Mouse (Mus musculus) retina, embryonic 14.5 days (tissue): ENCODE measurements around the gene Nubpl.
"Not testable (repeated sequence)": the region's sequence is repeated elsewhere in the genome, so short reads cannot be mapped to it uniquely, and the experiment has no call there.

Source experiments
- DNase-seq: peaks from one replicate; pipeline ENCODE4 v3.0.0-alpha.2; 2015; ENCODE audit warnings: low spot score

Gene Nubpl

DNA sequence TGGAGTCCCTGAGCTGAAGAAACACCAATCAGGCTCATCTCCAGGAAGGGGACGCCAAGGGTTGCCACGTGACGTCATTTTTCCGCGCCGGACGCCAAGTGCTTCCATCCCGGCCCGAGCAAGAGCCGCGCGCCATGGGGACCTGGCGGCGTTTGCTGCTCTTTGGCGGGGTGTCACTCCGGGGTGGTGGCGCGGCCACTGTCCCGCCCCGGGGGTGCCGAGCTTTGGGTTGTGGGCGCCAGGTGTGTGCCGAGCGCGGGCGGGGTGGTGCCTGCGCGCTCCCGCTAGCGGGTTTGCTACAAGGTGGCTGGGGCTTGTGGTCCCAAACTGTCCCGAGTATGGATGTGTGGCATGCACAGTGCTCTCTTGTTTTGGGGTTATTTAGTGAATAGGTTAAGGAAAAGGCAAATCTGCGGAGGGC lies at the start of gene Nubpl:
Gene Nubpl (plus strand): TSS at position 88 of the 421 bp plus-strand sequence.
- peak; percentile 97 for DNase-seq

DNA sequence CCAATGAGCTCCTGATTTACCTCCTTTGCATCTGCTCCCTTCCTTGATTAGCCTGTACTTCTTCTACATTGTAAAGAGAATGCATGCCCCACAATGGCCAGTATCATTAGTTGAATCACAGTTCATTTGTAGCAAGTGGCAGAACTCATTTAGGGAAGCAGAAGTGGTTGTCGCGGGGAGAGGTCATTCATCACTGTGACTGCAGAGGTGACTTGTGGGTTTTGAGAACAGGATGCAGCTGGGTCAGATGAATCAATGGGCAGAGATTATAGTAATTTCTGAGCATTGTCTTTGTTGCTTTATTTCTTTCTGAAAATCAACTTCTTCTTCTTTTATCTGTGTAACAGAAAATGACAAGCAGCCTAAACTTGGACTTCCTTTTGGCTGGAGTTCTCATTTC lies 48.2 kb upstream of the Nubpl start:
- DNase-seq = no peak

DNA sequence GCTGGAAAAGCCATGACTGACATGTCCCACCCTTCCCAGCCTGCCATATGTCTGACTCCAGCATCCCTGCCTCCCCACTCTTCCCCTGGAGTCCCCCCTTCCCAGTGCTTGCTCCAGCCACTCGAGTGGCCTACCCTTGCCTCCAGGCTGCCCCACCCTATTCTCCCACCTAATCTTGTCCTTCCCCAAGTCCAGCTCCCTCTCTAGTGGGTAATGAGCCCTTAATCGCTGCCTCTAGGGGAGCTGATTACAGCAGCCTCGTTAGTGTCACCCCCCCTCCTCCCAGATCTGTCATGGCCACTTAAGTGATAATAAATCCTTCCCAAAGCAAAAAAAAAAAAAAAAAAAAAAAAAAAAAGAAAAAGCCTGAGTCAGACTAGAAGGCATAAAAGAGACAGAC lies 18.2 kb upstream of the Nubpl start:
- not testable (repeated sequence) for DNase-seq

DNA sequence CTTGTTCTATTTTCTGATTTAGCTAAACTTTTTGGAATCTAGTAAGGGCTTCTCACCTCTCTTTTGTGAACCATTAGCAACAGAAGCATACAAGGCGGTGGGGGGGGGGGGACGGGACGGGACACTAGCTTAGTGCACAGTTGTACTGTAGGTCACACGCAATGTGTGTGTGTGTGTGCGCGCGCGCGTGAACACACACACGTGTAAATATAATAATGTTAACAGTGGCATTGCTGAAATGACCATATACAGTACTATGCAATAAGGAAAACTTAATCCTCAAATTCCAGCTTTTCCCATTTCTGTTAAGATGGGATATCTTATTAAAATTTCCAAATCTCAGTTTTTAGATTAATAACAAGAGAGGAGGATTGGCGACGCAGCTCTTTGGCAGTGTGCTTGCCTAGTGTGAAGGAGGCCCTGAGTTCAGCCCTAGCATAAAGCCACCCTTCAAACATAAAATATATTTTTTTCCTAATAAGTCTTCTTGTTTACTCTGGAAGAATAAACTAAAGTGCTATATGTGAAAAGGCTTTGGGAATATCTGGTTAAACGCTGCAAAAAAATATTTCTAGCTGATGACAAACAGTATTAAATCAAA lies 388 bp upstream of the Nubpl start:
- DNase-seq = no peak

DNA sequence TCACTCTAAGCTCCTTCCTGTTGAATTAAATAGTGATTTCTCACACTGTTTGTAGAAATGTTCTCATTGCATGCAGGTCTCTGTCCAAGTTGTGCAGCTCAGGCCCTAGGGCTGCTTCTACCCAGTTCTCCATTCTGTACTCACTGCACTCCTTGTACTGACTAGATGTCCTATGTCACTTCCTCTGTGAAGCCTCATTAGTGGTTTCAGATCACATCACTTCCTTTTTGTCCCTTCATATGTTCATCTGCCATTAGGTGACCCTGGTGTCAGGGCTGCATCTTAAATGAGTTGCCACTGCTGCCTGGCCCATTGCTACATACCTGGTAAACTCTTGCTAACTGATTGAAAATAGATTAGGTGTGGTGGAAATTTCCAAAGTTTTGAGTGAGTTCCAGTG lies 22.7 kb downstream of the Nubpl start:
- DNase-seq = no peak

DNA sequence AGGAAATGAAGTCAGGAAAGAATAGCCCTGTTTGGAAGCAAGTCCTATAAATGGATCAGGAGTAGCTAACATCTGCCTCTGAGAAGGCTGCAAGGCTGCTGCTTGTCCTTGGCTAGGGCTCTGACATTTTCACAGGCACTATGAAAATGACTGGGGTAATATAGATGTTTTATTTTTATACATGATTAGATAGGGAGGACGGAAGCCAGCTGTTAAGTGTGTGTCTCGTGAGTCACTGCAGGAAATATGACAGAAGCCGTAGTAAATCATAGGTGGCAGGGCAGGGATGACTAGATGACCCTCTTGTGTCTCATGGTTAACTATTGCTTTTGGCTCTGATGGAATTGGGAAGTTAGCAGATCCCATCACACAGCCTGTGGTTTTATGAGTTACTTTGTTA lies 28.9 kb downstream of the Nubpl start:
- no peak for DNase-seq

DNA sequence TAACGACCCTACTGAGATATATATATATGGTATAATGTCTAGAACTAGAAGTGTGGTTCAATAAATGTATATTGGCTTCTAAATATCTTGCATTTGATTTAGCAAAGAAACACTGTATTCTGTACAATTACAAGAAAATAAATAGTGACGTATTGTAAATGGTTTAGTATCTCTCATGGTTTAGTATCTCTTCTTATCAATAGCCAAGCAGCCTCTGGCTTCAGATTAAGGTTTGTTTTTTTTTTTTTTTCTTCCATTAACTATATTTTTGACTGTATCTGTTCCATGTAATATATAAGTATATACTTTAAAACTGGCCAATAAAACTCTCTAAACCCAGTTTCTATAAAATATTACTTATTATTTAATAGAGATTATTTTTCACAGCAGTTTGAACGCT lies 31.5 kb downstream of the Nubpl start:
- no peak for DNase-seq

DNA sequence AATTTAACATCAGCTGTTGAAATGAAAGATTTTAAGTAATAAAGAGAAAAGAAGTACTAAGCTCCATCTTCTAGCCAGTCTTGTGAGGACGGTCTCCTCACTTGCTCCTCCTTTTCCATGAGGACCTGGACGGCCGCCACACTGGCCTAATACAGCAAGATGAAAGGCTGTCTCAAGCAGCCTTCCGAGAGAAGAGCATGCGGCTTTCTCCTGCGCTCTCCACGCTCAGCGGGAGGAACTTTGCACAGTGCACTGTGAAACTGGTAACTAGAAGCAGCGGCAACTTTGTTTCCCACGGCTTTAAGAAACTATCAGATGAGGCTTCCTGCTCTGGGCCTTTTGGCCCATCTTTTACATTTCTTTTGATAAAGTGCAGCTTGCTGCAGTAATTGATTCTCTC lies 34.7 kb downstream of the Nubpl start:
- DNase-seq = peak; percentile 39

DNA sequence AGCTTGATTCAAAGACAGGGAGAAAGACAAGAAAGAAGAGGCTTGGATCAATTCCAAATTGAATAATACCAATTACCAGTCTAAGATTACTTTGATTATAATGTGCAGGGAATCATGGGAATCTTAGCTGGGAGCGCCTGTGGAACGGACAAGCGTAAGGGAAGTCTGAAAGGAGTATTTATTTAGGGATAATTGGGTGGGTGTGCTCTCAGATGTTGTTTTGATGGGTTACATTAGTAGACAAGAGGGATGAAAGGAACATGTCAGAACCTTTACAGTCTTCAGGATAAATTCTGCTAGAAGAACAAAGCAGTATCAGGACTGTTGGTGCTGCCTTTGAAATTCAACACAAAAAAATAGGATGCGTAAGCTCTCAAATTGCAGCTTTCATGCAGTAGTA lies 40.8 kb downstream of the Nubpl start:
- no peak for DNase-seq

DNA sequence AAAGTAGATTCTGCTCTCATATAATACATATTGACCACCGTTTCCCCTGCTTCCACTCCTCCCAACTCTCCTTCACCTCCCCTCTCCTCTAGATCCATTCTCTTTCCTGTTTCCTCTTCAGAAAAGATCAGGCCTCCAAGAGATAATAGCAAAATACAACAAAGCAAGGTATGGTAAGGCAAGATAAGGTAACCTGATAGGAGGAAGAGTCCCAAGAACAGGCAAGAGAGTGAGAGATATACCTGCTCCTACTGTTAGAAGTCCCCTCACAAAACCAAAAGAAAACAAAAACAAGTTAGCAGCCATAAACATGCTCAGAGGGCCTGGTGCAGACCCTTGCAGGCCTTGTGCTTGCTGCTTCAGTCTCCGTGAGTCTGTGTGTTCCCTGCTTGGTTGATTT lies 49.1 kb downstream of the Nubpl start:
- no peak for DNase-seq

DNA sequence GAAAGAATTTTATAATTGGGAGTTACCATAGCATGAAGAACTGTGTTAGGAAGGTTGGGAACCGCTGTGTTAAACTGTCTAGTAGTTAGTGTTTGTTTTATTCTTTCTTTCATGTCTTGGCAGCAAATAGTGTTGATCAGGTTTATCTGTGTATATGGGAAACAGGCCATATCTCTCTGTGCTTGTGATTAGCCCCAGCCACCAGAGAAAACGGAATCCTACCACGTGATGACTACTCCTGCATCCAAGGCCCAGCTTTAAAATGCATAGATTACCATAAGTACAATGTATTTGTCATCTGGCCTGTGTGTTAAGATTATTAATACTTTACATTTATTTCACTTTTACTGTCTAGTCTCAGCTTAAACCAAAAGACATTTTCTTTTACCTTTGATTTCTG lies 51.9 kb downstream of the Nubpl start:
- DNase-seq = no peak

DNA sequence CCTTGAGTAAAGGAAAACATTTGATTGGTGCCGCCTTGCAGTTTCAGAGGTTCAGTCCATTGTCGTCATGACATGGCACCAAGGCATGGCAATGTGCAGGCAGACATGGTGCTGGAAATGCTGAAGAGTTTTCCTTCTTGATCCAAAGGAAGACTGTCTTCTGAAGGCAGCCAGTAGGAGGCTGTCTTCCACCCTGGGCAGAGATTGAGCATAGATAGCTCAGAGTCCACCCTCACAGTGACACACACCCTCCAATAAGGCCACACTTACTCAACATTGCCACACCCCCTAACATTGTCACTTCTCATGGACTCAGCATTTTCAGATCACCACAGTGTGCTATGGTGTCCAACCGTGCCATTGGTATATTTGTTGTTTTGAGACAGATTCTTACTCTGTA lies 54.5 kb downstream of the Nubpl start:
- DNase-seq = no peak

DNA sequence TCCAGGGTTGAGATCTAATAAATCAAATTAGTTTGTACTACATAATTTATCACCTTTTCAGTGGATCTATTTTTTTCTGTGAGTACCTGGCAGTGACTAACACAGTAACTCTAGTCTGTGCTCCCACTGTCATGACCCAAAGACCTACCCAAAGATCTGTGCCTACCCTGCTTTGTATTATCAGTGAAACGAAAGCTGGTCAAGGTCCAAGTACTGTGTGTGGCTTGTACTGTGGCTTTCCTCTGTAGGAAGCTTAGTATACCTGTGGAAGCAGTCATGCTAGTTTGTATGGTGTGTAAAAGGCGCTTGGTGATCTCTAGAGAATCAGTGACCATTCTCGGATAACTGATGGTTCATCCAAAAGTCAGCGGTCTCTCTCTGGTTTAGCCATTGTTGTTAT lies 57.4 kb downstream of the Nubpl start:
- DNase-seq = no peak

DNA sequence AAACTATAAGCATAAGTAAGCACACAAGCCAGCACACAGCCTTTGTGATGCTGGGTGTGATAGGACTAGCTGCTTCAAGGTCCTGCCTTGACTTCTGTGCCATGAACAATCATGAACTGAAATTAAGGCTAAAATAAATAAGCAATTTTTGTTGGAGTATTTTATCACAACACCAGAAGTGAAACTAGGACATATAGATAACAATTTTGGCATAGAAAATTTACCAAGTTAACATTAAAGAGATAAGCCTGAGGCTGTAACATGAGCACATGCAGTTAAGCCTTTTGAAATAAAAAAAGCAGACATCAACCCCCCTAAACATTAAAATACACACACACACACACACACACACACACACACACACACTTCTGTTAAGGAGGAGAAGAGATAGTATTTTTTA lies 66.9 kb downstream of the Nubpl start:
- no peak for DNase-seq

DNA sequence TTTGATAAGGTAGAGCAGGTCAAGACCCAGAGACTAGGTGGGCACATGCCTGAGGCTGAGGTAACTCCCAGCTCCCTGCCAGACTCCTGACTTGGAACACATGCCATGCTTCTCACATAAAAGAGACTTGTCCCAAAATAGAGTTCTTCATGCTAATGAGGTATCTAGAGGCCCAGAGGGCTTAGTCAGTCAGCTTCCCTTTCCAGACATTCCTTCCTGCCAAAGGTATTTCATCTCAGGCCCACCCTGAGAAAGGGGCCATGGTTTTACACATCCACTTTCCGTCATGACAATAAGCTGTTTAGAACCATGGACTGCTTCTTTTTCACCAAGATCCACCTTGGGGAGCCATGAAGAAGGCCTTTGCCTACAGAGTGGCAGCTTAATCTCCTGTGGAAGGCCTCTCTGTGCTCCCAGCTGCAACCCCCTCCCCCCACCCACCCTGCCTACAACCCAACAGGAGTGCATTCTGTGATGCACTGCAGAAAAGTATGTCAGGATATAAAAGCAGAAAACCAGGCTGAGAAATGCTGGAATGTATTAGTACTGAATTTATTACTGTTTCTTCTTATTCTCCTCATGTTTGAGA lies 88.8 kb downstream of the Nubpl start:
- no peak for DNase-seq

DNA sequence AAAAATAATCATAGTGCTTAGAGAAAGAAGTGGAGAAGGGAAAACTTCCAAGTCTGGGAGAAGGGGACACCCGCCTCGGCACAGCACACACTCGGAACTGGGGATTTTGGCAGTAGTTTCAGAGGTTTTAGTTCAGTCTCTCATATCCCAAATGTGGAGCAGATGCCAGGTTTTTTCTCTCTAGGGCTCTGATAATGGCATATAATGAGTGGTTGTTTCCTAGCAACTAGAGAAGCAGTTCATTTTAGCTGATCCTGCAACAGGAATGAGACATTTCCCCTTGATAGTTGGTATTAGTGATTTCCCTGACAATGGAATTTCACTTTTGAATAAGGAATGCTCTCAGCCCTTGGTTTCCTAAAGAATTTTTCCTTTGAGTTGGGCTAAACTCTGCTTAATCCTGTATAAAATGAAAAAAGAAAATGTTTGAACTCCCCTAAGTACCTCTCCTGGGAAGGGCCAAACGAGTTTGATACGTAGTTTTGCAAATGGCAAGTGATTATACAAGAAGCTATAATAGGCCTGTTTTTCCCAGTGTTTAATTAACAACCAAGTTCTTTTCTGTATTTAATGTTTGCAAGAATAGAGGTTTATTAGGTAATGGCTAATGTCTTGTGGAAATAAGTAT lies 89.5 kb downstream of the Nubpl start:
- no peak for DNase-seq

DNA sequence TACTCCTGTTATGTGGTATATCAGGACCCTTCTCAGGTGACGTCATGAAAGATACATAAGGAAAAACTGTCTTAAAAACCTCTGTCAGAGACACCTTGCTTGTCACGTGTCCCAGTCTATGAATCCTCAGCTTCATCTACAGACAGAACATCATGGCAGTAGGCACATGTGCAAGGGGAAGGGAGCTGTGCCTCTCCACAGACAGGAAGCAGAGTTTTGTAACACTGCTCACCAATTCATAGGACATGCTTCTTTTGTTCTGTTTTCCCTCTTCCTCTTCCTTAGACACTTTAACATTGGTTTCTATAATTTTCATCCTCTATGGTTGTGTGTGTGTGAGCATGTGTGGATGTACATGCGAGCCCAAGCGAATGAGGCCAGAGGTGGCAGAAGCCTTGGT lies 100.9 kb downstream of the Nubpl start:
- no peak for DNase-seq

DNA sequence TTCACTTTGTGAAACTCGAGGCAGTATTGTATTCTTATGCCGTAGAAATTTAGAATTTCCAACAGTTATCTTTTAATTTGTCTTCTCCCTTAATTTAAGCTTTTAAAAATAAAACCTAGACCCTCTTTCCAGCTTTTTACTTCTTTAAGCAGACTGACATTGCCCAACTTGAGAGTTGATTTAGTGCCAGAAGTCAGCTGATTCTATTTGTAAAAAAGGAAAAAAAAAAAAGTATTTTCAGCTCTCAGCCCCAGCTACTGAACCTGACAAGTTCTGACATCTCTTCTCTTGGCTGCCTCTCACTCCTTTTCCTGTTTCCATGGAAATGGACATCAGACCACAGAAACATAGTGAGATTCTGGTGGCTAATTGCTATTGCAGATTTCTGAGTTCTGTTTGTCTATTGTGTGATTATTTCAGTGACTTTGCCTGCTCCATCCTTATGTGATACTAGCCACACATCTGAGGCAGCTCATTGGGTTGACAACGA lies 111.6 kb downstream of the Nubpl start:
- DNase-seq = no peak

DNA sequence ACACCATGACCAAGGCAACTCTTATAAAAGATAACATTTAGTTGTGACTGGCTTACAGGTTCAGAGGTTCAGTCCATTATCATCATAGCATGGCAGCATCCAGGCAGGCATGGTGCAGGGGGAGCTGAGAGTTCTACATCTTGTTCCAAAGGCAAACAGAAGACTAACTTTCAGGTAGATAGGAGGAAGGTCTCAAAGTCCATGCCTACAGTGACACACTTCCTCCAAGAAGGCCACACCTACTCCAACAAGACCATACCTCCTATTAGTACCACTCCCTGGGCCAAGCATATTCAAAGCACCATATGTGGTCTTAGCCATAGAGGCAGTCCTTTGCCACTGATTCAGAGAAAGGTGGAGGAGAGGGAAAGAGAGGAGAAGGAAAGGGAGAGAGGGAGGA lies 113.6 kb downstream of the Nubpl start:
- no peak for DNase-seq

DNA sequence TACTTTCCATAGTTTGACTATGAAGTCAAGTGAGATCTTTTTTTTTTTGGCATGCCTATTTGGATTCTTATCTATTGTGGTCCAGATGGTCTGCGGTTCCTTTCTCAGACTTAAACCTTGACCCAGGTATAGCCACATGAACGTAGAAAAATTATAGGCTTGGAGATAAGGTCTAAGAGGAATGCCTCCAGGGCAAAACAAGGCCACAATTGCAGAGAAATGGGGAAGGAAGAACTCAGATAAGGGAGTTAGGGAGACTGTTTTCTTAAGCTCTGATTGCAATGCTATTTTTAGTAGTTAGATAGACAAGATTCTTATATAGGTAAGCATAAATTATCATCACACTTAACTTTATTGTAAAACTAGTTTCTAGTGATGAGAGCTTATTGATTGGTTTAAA lies 117.3 kb downstream of the Nubpl start:
- DNase-seq = no peak

DNA sequence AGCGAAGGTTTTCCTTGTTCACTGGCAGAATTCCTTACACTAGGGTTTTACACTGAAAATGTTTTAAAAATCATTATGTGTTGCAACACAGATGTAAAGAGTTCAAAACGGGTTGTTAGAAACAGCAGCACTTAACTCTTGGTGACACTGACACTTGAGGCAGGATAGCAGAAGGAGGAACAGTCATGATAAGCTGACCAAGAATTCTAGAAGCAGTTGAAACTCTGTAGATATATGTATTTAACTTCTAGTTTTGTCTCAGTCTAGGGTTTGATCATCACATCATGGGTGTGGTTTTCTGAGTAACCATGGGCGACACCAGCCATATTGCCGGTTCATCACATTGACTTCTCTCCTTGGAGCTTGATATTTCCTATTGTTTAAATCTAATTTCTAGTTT lies 127.4 kb downstream of the Nubpl start:
- no peak for DNase-seq

DNA sequence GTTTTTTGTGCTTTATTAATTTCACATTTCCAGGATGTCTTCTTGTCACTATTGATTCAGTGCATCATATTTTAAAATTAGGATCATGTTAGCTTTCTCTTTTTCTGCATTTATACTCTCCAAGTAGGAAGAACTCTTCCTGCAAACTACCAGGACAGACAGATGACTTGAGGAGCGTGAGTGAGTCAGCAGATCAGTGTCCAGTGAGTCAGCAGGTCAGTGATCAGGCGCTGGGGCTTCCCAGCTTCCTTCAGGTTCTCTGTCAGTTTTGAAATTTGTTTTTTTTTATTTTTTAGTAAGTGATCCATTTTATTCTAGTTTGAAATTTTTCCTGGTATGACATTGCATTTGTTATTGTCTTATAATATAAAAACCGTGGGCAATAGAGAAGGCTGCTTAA lies 131.2 kb downstream of the Nubpl start:
- DNase-seq = no peak

DNA sequence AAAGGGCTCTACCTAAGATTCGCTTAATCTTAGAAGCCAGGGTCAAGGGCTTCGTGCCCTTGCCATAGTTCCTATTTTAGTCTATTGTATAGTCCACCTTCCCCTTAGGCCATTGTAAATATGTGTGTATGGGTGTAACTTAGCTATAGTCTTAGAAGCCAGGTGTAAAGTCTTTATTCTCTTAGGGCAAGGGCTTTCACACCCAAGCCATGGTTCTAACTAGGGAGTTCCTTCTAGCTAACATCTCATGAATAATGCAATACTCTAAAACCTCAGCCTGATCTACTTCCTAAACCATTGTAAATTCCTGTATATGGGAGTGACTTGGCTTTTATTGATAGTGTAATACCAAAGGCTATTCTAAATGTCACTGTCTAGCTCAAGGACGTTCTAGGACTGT lies 134.4 kb downstream of the Nubpl start:
- DNase-seq = not testable (repeated sequence)

DNA sequence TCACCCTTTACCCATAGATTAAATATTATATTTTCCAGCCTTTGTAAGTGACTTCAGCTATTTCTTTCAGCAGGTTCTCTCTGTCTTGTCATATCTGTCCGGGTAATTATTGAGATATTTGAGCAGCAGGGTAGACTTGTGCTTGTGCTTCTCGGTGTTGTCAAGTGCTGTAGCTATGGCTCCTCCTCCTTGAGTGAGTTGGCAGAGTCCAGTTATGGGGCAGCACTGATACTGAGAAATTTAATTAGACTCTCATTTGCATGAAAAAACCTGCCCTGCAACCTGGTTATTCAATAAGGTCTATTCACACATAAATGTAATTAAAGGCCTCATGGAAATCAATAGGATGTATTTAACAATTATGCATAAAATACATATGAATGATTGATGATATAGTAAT lies 145.2 kb downstream of the Nubpl start:
- DNase-seq = no peak
